Comparison of ENCODE assay signal across 32 mouse cellular contexts in genomic region chr6:61721220-61721619, GRCm38 (mm10).
"Had no signal": no experiment of that assay in that cellular context is flagged by ENCODE, and none has a peak within 500 bp of the region (broad histone marks: within the 10 kb centered on the region; RNA-seq: fewer than 3 reads in every experiment).

No protein-coding gene starts in this region.

- H3K4me2 ChIP-seq: limb, embryonic 12.5 days; limb, embryonic 13.5 days; limb, embryonic 15.5 days; liver, embryonic 11.5 days; liver, embryonic 12.5 days; liver, embryonic 13.5 days; liver, embryonic 15.5 days; lung, embryonic 14.5 days; lung, embryonic 15.5 days; midbrain, embryonic 11.5 days; midbrain, embryonic 12.5 days; midbrain, embryonic 13.5 days; midbrain, embryonic 15.5 days; neural tube, embryonic 12.5 days had no signal

- H3K27me3 ChIP-seq: limb, embryonic 12.5 days; limb, embryonic 13.5 days; limb, embryonic 15.5 days; liver, embryonic 12.5 days; liver, embryonic 13.5 days; liver, embryonic 15.5 days; lung, embryonic 15.5 days; megakaryocyte, embryonic 14.5 days; midbrain, embryonic 12.5 days; midbrain, embryonic 13.5 days; midbrain, embryonic 15.5 days; neural tube, embryonic 12.5 days had no signal

- H3K36me3 ChIP-seq: limb, embryonic 10.5 days; limb, embryonic 12.5 days; limb, embryonic 13.5 days; limb, embryonic 15.5 days; liver, embryonic 12.5 days; liver, embryonic 13.5 days; liver, embryonic 15.5 days; lung, embryonic 15.5 days; midbrain, embryonic 10.5 days; midbrain, embryonic 12.5 days; midbrain, embryonic 13.5 days; midbrain, embryonic 15.5 days; neural tube, embryonic 12.5 days had no signal

- H3K9me3 ChIP-seq: limb, embryonic 10.5 days; limb, embryonic 12.5 days; limb, embryonic 13.5 days; limb, embryonic 15.5 days; liver, embryonic 12.5 days; liver, embryonic 13.5 days; liver, embryonic 15.5 days; lung, embryonic 15.5 days; megakaryocyte, embryonic 14.5 days; midbrain, embryonic 10.5 days; midbrain, embryonic 12.5 days; midbrain, embryonic 13.5 days; midbrain, embryonic 15.5 days; neural tube, embryonic 12.5 days had no signal

- H3K27ac ChIP-seq: left cerebral cortex, adult 2 months; limb, embryonic 10.5 days; limb, embryonic 12.5 days; limb, embryonic 13.5 days; limb, embryonic 15.5 days; liver, embryonic 12.5 days; liver, embryonic 13.5 days; liver, embryonic 14.5 days; liver, embryonic 15.5 days; lung, embryonic 15.5 days; macrophage; midbrain, embryonic 10.5 days; midbrain, embryonic 12.5 days; midbrain, embryonic 13.5 days; midbrain, embryonic 15.5 days; neural tube, embryonic 12.5 days had no signal

- H3K9ac ChIP-seq: limb, embryonic 12.5 days; limb, embryonic 13.5 days; limb, embryonic 15.5 days; liver, embryonic 12.5 days; liver, embryonic 13.5 days; liver, embryonic 14.5 days; liver, embryonic 15.5 days; liver, postnatal 0 days; lung, embryonic 14.5 days; lung, embryonic 15.5 days; midbrain, embryonic 12.5 days; midbrain, embryonic 13.5 days; midbrain, embryonic 15.5 days; neural tube, embryonic 12.5 days had no signal

- ATAC-seq: liver, embryonic 12.5 days; liver, postnatal 0 days; lung, postnatal 0 days; midbrain, embryonic 13.5 days; midbrain, embryonic 15.5 days had no signal

- DNase-seq: left cerebral cortex, postnatal 4 days; liver; liver, embryonic 13.5 days; liver, postnatal 0 days; lung, adult 18-20 months; lung, adult 2 months; lung, embryonic 14.5 days; lung, postnatal 10 days; lung, postnatal 14 days; lung, postnatal 36 days; lung, postnatal 4 days; midbrain, embryonic 14.5 days had no signal

- H3K4me1 ChIP-seq: limb, embryonic 10.5 days; limb, embryonic 12.5 days; limb, embryonic 13.5 days; limb, embryonic 15.5 days; liver, embryonic 12.5 days; liver, embryonic 13.5 days; liver, embryonic 15.5 days; lung, embryonic 15.5 days; megakaryocyte, embryonic 14.5 days; midbrain, embryonic 10.5 days; midbrain, embryonic 12.5 days; midbrain, embryonic 13.5 days; midbrain, embryonic 15.5 days; neural tube, embryonic 12.5 days had no signal

- H3K4me3 ChIP-seq: left cerebral cortex, adult 2 months; limb, embryonic 10.5 days; limb, embryonic 12.5 days; limb, embryonic 13.5 days; limb, embryonic 15.5 days; liver, embryonic 12.5 days; liver, embryonic 13.5 days; liver, embryonic 15.5 days; lung, embryonic 15.5 days; megakaryocyte, embryonic 14.5 days; midbrain, embryonic 10.5 days; midbrain, embryonic 12.5 days; midbrain, embryonic 13.5 days; midbrain, embryonic 15.5 days; myocyte; neural tube, embryonic 12.5 days had no signal
